Mouse (Mus musculus) kidney, adult 2 months (tissue): Measurements from ENCODE around the gene 4930595D18Rik.

ENCODE experiments used
- CTCF ChIP-seq: fragments of 200-500 bp; conservative IDR thresholded peaks from 2 replicates; pipeline ENCODE4 v1.5.1; 2011; ENCODE audit warnings: low read depth, mild to moderate bottlenecking, control low read depth, low read length, moderate library complexity, mixed read lengths; ENCODE audit not compliant: insufficient read depth, insufficient read length
- POLR2A ChIP-seq: fragments of 200-500 bp; IDR thresholded peaks from one replicate; pipeline ENCODE4 v1.6.1; 2011; ENCODE audit warnings: low read depth, low read length, control low read depth

- TF ChIP-seq POLR2A (no peak), CTCF (no peak)
Measured at GRCm38 (mm10) chr12:111135953-111136352, 48.3 kb downstream of the 4930595D18Rik start.
